Mouse (Mus musculus) megakaryocyte, embryonic 14.5 days (primary cell): Measurements from ENCODE around the gene Grip1.

ENCODE experiments used
- FLI1 ChIP-seq: IDR thresholded peaks from 2 replicates; pipeline ENCODE4 v1.6.1; 2012; ENCODE audit warnings: low read length, inconsistent platforms, mixed read lengths
- GATA1 ChIP-seq: IDR thresholded peaks from 3 replicates; pipeline ENCODE4 v1.6.1; 2012; ENCODE audit warnings: mixed read lengths, low read length, inconsistent platforms, borderline replicate concordance

DNA sequence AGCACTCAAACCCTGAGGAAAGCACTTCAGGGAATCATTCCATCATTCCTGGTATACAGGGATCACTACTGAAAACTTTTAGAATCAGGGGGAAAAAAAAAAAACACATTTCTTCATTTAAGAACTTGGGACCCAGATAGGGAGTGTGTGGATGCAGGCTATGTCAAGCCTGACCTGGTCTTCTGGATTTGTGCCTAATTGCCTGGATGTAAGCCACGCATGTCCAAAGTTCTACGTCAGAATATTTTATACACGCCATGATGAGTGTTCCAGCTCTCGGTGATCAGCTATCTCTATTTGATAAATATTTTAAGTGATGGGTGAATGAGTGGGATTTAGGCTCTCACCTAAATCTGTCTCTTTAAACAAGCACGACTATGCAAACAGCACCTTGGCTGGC lies 552.0 kb downstream of the Grip1 start:
- TF ChIP-seq GATA1 = no peak
- no peak for TF ChIP-seq FLI1
